Mouse (Mus musculus) thymus, adult 18-20 months (tissue): ENCODE results near the gene Olfr1393.
"Not testable (repeated sequence)": the region's sequence is repeated elsewhere in the genome, so short reads cannot be mapped to it uniquely, and the experiment has no call there.

Source experiments
- DNase-seq, 2 experiments: peaks; one replicate each; pipeline ENCODE4 v3.0.0; 2022; ENCODE audit warnings: mixed read lengths in 2 of 2

Olfr1393 gene

DNA sequence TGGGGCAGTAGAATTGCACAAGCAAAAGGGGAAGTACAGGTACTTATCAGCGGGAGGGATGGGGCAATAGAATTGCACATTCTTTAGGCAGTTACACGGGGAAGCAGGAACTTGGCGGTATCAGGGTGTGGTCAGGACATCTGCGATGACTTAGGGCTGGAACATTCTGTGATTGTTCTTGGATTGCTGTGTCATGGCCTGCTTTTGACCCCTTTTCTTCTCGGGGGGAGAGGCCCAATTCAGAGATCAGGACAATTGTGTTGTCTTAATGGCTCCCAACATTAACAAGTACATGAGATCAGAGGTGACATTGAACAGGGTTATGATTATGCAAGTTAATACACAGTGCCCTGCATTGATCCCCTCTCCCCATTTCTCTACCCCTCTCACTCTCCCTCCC, 30.4 kb downstream of the Olfr1393 start:
- not testable (repeated sequence) for DNase-seq

DNA sequence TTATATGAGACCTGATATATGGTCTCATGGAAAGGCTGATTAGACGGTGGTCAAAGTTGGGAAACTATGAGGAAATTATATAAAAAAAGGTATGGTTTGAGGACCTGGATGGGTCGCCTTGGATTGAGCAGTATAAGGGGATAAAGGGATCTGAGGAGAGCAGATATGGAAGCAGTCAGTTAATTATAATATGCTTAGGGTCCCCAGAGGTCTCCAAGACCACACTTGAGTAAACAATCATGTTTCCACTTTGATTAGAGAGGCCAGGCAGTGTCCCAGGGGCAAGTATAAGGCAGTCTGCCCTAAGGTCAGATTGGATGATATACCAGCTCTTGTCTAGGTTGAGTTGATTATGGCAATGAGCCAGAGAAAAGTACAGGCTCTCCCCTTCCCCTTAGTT, 44.3 kb downstream of the Olfr1393 start, which contains the start of gene Olfr1391:
TSS of gene Olfr1391 (plus strand) at position 301 of the 400 bp plus-strand sequence.
- DNase-seq, result no peak

DNA sequence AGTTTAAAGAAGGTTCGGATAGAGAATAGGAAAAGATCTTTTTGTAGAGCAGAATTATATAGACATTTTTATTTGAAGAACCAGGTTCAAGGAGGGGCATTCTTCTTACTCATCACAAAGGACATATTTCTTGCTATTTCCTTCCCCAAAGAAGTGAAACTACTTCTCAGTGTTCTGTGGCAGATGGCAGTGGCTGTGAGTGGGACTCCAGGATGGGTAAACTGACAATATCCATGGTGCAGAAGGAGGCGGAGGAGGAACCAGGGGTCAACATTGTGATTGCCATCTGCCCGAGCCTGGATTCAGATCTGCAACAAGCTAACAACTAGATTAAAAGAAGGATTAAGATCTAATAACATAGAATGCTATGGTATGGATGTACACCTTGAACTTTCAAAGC, 48.6 kb downstream of the Olfr1393 start:
- no peak for DNase-seq

DNA sequence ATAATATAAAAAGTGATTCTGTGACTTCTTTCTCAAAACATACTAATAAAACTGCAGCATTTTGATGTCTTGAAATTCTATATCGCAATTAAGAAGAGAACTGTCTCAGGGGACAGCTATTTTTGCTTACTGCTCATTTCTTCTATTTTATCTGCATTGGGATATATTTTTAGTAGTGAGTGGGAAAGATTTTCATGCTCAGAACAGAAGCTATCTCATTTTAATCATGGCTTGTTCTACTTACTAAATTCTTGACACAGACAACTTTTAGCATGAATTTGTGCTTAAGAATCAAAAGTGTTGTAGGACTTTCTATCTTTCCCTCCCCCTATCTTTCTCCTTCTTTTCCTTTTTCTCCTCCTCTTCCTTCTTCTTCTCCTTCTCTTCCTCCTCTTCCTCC, 51.6 kb downstream of the Olfr1393 start:
- no peak for DNase-seq
